Mouse (Mus musculus): ENCODE measurements around the gene Cog6. TPM values are rescaled to one million over a fixed set of nuclear protein-coding genes. Genes with fewer than 3 reads are reported as not detected.
A peak's percentile ranks its signal among the peaks of the same experiment; 100 is the strongest.
"Not testable (repeated sequence)": the region's sequence is repeated elsewhere in the genome, so short reads cannot be mapped to it uniquely, and the experiment has no call there.

The Cog6 gene
- polyA plus RNA-seq, 1 experiment from 2014 or later: 63.6 TPM

GRCm38 (mm10) chr3:52993296-52993695 is 23.7 kb downstream of the Cog6 start:
- no peaks in the 10 kb centered on the region for H3K9me3 ChIP-seq (replicated peaks)
- no peak for ATAC-seq (ENCODE audit: insufficient number of reproducible peaks, low FRiP score)
- H3K4me1 ChIP-seq (replicated peaks): no peaks in the 10 kb centered on the region
- WGBS: 85% methylated on average over 10 of the region's 10 CpGs
- no peaks in the 10 kb centered on the region for H3K27me3 ChIP-seq (replicated peaks)
- no peak overlapping the region for H3K4me3 ChIP-seq
- no peak overlapping the region for H3K9ac ChIP-seq
- H3K27ac ChIP-seq (ENCODE audit: poor library complexity, severe bottlenecking): no peak overlapping the region
- H3K36me3 ChIP-seq: peaks cover 81% of the 10 kb centered on the region
- H3K4me2 ChIP-seq: no peak overlapping the region

- no peaks in the 10 kb centered on the region for H3K27me3 ChIP-seq (replicated peaks)
- no peak overlapping the region for H3K27ac ChIP-seq (ENCODE audit: poor library complexity, severe bottlenecking)
- WGBS: 71% methylated on average over 18 of the region's 18 CpGs
- no peak overlapping the region for H3K4me2 ChIP-seq
- H3K36me3 ChIP-seq: peaks cover 82% of the 10 kb centered on the region
- H3K9me3 ChIP-seq (replicated peaks): no peaks in the 10 kb centered on the region
- H3K4me1 ChIP-seq (replicated peaks): no peaks in the 10 kb centered on the region
- H3K4me3 ChIP-seq: no peak overlapping the region
- no peak overlapping the region for H3K9ac ChIP-seq
- ATAC-seq (ENCODE audit: insufficient number of reproducible peaks, low FRiP score): no peak
These were observed 26.8 kb downstream of the Cog6 start for GRCm38 (mm10) chr3:52990041-52990737.

- ATAC-seq (ENCODE audit: insufficient number of reproducible peaks, low FRiP score): peak; percentile 55; the same call in 1 of the 2 replicates
- WGBS: 59% methylated on average over 5 of the region's 7 CpGs
These were observed 31.5 kb downstream of the Cog6 start for GRCm38 (mm10) chr3:52985508-52985941.

GRCm38 (mm10) chr3:52983772-52984171 is 33.3 kb downstream of the Cog6 start:
- Histone ChIP-seq H3K9me3 (replicated peaks) (no peaks in the 10 kb centered on the region), H3K27me3 (replicated peaks) (no peaks in the 10 kb centered on the region), H3K9ac (0 out of 2 replicates have a peak overlapping the region, but pooled peaks have one; percentile 38), H3K4me1 (replicated peaks) (peaks cover 31% of the 10 kb centered on the region), H3K4me2 (peak overlapping the region; percentile 50), H3K27ac (ENCODE audit: poor library complexity, severe bottlenecking) (peak overlapping the region; percentile 94), H3K4me3 (no peak overlapping the region), H3K36me3 (peaks cover 38% of the 10 kb centered on the region)
- no peak for ATAC-seq (ENCODE audit: insufficient number of reproducible peaks, low FRiP score)
- 58% methylated on average over 3 of the region's 3 CpGs for WGBS

More at GRCm38 (mm10) chr3:52985508-52985941, 31.5 kb downstream of the Cog6 start:
- H3K4me2 ChIP-seq; H3K9me3 ChIP-seq (replicated peaks); H3K27ac ChIP-seq (ENCODE audit: poor library complexity, severe bottlenecking); H3K9ac ChIP-seq; H3K4me3 ChIP-seq; H3K27me3 ChIP-seq (replicated peaks): not testable (repeated sequence)
- Histone ChIP-seq H3K36me3 (peaks cover 53% of the 10 kb centered on the region), H3K4me1 (replicated peaks) (peaks cover 31% of the 10 kb centered on the region)

GRCm38 (mm10) chr3:52982993-52983392 is 34.0 kb downstream of the Cog6 start:
- H3K4me2 ChIP-seq: no peak overlapping the region
- H3K9ac ChIP-seq: no peak overlapping the region
- ATAC-seq (ENCODE audit: insufficient number of reproducible peaks, low FRiP score): no peak
- WGBS: 50% methylated on average over 10 of the region's 10 CpGs
- no peaks in the 10 kb centered on the region for H3K9me3 ChIP-seq (replicated peaks)
- peaks cover 31% of the 10 kb centered on the region for H3K4me1 ChIP-seq (replicated peaks)
- H3K4me3 ChIP-seq: no peak overlapping the region
- peaks cover 30% of the 10 kb centered on the region for H3K36me3 ChIP-seq
- no peaks in the 10 kb centered on the region for H3K27me3 ChIP-seq (replicated peaks)
- 0 out of 2 replicates have a peak overlapping the region, but pooled peaks have one; percentile 69 for H3K27ac ChIP-seq (ENCODE audit: poor library complexity, severe bottlenecking)

GRCm38 (mm10) chr3:52974674-52975556 is 42.1 kb downstream of the Cog6 start:
- H3K9ac ChIP-seq: no peak overlapping the region
- no peaks in the 10 kb centered on the region for H3K9me3 ChIP-seq (replicated peaks)
- H3K27me3 ChIP-seq (replicated peaks): no peaks in the 10 kb centered on the region
- no peak overlapping the region for H3K4me3 ChIP-seq
- peaks cover 22% of the 10 kb centered on the region for H3K4me1 ChIP-seq (replicated peaks)
- WGBS: 38% methylated on average over 15 of the region's 15 CpGs
- 0 out of 2 replicates have a peak overlapping the region, but pooled peaks have one; percentile 5 for H3K4me2 ChIP-seq
- H3K27ac ChIP-seq (ENCODE audit: poor library complexity, severe bottlenecking): no peak overlapping the region
- no peaks in the 10 kb centered on the region for H3K36me3 ChIP-seq
- ATAC-seq (ENCODE audit: insufficient number of reproducible peaks, low FRiP score): peak; percentile 66

GRCm38 (mm10) chr3:52972916-52973315 is 44.1 kb downstream of the Cog6 start:
- WGBS: 67% methylated on average over 7 of the region's 7 CpGs
- Histone ChIP-seq H3K4me3 (no peak overlapping the region), H3K36me3 (no peaks in the 10 kb centered on the region), H3K4me2 (no peak overlapping the region), H3K27ac (ENCODE audit: poor library complexity, severe bottlenecking) (no peak overlapping the region), H3K4me1 (replicated peaks) (peaks cover 22% of the 10 kb centered on the region), H3K27me3 (replicated peaks) (no peaks in the 10 kb centered on the region), H3K9me3 (replicated peaks) (no peaks in the 10 kb centered on the region), H3K9ac (no peak overlapping the region)
- ATAC-seq (ENCODE audit: insufficient number of reproducible peaks, low FRiP score): no peak

- H3K27ac ChIP-seq (ENCODE audit: poor library complexity, severe bottlenecking): no peak overlapping the region
- no peaks in the 10 kb centered on the region for H3K27me3 ChIP-seq (replicated peaks)
- ATAC-seq (ENCODE audit: insufficient number of reproducible peaks, low FRiP score): no peak
- no peak overlapping the region for H3K4me3 ChIP-seq
- H3K36me3 ChIP-seq: no peaks in the 10 kb centered on the region
- H3K9me3 ChIP-seq (replicated peaks): no peaks in the 10 kb centered on the region
- H3K4me1 ChIP-seq (replicated peaks): peaks cover 6% of the 10 kb centered on the region
- 83% methylated on average over 5 of the region's 5 CpGs for WGBS
- no peak overlapping the region for H3K9ac ChIP-seq
- H3K4me2 ChIP-seq: no peak overlapping the region
These were observed 50.0 kb downstream of the Cog6 start for GRCm38 (mm10) chr3:52967046-52967445.

GRCm38 (mm10) chr3:52964206-52964605 is 52.8 kb downstream of the Cog6 start:
- no peak overlapping the region for H3K4me3 ChIP-seq
- H3K27ac ChIP-seq (ENCODE audit: poor library complexity, severe bottlenecking): no peak overlapping the region
- no peak for ATAC-seq (ENCODE audit: insufficient number of reproducible peaks, low FRiP score)
- WGBS: 61% methylated on average over 7 of the region's 7 CpGs
- H3K36me3 ChIP-seq: no peaks in the 10 kb centered on the region
- H3K27me3 ChIP-seq (replicated peaks): no peaks in the 10 kb centered on the region
- peaks cover 6% of the 10 kb centered on the region for H3K4me1 ChIP-seq (replicated peaks)
- no peak overlapping the region for H3K9ac ChIP-seq
- no peak overlapping the region for H3K4me2 ChIP-seq
- peaks cover 4% of the 10 kb centered on the region; the same call in 1 of the 2 replicates for H3K9me3 ChIP-seq (replicated peaks)

GRCm38 (mm10) chr3:52963441-52963840 is 53.6 kb downstream of the Cog6 start:
- ATAC-seq (ENCODE audit: insufficient number of reproducible peaks, low FRiP score): no peak
- H3K36me3 ChIP-seq: no peaks in the 10 kb centered on the region
- peaks cover 4% of the 10 kb centered on the region; the same call in 1 of the 2 replicates for H3K9me3 ChIP-seq (replicated peaks)
- H3K9ac ChIP-seq: no peak overlapping the region
- peaks cover 6% of the 10 kb centered on the region for H3K4me1 ChIP-seq (replicated peaks)
- no peak overlapping the region for H3K4me2 ChIP-seq
- H3K27me3 ChIP-seq (replicated peaks): no peaks in the 10 kb centered on the region
- H3K4me3 ChIP-seq: no peak overlapping the region
- no peak overlapping the region for H3K27ac ChIP-seq (ENCODE audit: poor library complexity, severe bottlenecking)
- WGBS: 89% methylated on average over 8 of the region's 8 CpGs

- H3K4me3 ChIP-seq: no peak overlapping the region
- H3K9ac ChIP-seq: no peak overlapping the region
- H3K4me1 ChIP-seq (replicated peaks): peaks cover 6% of the 10 kb centered on the region
- no peak for ATAC-seq (ENCODE audit: insufficient number of reproducible peaks, low FRiP score)
- no peaks in the 10 kb centered on the region for H3K36me3 ChIP-seq
- H3K27ac ChIP-seq (ENCODE audit: poor library complexity, severe bottlenecking): no peak overlapping the region
- WGBS: 91% methylated on average over 14 of the region's 14 CpGs
- H3K4me2 ChIP-seq: no peak overlapping the region
- H3K27me3 ChIP-seq (replicated peaks): no peaks in the 10 kb centered on the region
- peaks cover 4% of the 10 kb centered on the region; the same call in 1 of the 2 replicates for H3K9me3 ChIP-seq (replicated peaks)
These were observed 54.6 kb downstream of the Cog6 start for GRCm38 (mm10) chr3:52962391-52962790.

Measured in heart, embryonic 12.5 days (tissue).